Mouse (Mus musculus) WW6 (cell line): ENCODE measurements around the gene Cul3.
"Not testable (repeated sequence)": the region's sequence is repeated elsewhere in the genome, so short reads cannot be mapped to it uniquely, and the experiment has no call there.

Experiments
- DNase-seq: peaks from one replicate; pipeline ENCODE4 v3.0.0-alpha.2; 2013; ENCODE audit warnings: low read depth, low spot score

Cul3 gene

GRCm38 (mm10) chr1:80340436-80341376 lies at the start of gene Cul3:
Cul3 (minus strand) TSS chr1:80340480.
- peak; percentile 96 for DNase-seq

GRCm38 (mm10) chr1:80389518-80389917 lies 49.2 kb upstream of the Cul3 start:
- no peak for DNase-seq

GRCm38 (mm10) chr1:80383613-80384589 lies 43.6 kb upstream of the Cul3 start:
- DNase-seq = no peak

GRCm38 (mm10) chr1:80382928-80383327 lies 42.6 kb upstream of the Cul3 start:
- DNase-seq = no peak

- no peak for DNase-seq
Observed at GRCm38 (mm10) chr1:80381302-80381701, 41.0 kb upstream of the Cul3 start.

GRCm38 (mm10) chr1:80372010-80372409 lies 31.7 kb upstream of the Cul3 start:
- no peak for DNase-seq

GRCm38 (mm10) chr1:80371189-80371889 lies 31.1 kb upstream of the Cul3 start:
- DNase-seq = no peak

- no peak for DNase-seq
Observed at GRCm38 (mm10) chr1:80363486-80363885, 23.2 kb upstream of the Cul3 start.

- no peak for DNase-seq
Observed at GRCm38 (mm10) chr1:80362946-80363345, 22.7 kb upstream of the Cul3 start.

- DNase-seq = no peak
Observed at GRCm38 (mm10) chr1:80362400-80362799, 22.1 kb upstream of the Cul3 start.

GRCm38 (mm10) chr1:80361771-80362170 lies 21.5 kb upstream of the Cul3 start:
- not testable (repeated sequence) for DNase-seq

- no peak for DNase-seq
Observed at GRCm38 (mm10) chr1:80360038-80360608, 19.8 kb upstream of the Cul3 start.

GRCm38 (mm10) chr1:80340061-80340435 lies 232 bp downstream of the Cul3 start:
- DNase-seq = no peak

- no peak for DNase-seq
Observed at GRCm38 (mm10) chr1:80339425-80340021, 757 bp downstream of the Cul3 start.

- no peak for DNase-seq
Observed at GRCm38 (mm10) chr1:80338398-80338797, 1.9 kb downstream of the Cul3 start.

- DNase-seq = no peak
Observed at GRCm38 (mm10) chr1:80335726-80336368, 4.4 kb downstream of the Cul3 start.

- DNase-seq = no peak
Observed at GRCm38 (mm10) chr1:80335118-80335517, 5.2 kb downstream of the Cul3 start.

- DNase-seq = no peak
Observed at GRCm38 (mm10) chr1:80330970-80331369, 9.3 kb downstream of the Cul3 start.

- no peak for DNase-seq
Observed at GRCm38 (mm10) chr1:80325761-80326160, 14.5 kb downstream of the Cul3 start.

GRCm38 (mm10) chr1:80324370-80324769 lies 15.9 kb downstream of the Cul3 start:
- no peak for DNase-seq
